Mouse (Mus musculus) neural tube, embryonic 15.5 days (tissue): ENCODE results near the gene Snrpa. TPM values are rescaled to one million over a fixed set of nuclear protein-coding genes. Genes with fewer than 3 reads are reported as not detected.

ENCODE experiments used
- ATAC-seq: fragments of 200-750 bp; cut with Nextera tagmentation; 2 replicates; pipeline ENCODE4 v1.8.0; 2017; ENCODE audit warnings: mild to moderate bottlenecking, moderate TSS enrichment, moderate library complexity; ENCODE audit not compliant: low FRiP score
- H3K27ac ChIP-seq: fragments of 300-500 bp; sonication (generic); replicated peaks from 2 replicates; pipeline ENCODE4 v1.5.1; 2015; ENCODE audit warnings: mild to moderate bottlenecking, inconsistent platforms
- H3K27me3 ChIP-seq: fragments of 300-500 bp; sonication (generic); replicated peaks from 2 replicates; pipeline ENCODE4 v1.6.1; 2015; ENCODE audit warnings: inconsistent platforms
- H3K36me3 ChIP-seq: fragments of 300-500 bp; sonication (generic); 2 replicates; pipeline ENCODE4 v1.6.1; 2015; ENCODE audit warnings: inconsistent platforms
- H3K4me1 ChIP-seq: fragments of 300-500 bp; sonication (generic); 2 replicates; pipeline ENCODE4 v1.6.1; 2015; ENCODE audit warnings: inconsistent platforms
- H3K4me2 ChIP-seq: fragments of 300-500 bp; sonication (generic); 2 replicates; pipeline ENCODE4 v1.6.1; 2015; ENCODE audit warnings: inconsistent platforms, mild to moderate bottlenecking, moderate library complexity
- H3K4me3 ChIP-seq: fragments of 300-500 bp; sonication (generic); replicated peaks from 2 replicates; pipeline ENCODE4 v1.5.1; 2015; ENCODE audit warnings: mild to moderate bottlenecking, inconsistent platforms
- H3K9ac ChIP-seq: fragments of 300-500 bp; sonication (generic); replicated peaks from 2 replicates; pipeline ENCODE4 v1.6.1; 2015; ENCODE audit warnings: mild to moderate bottlenecking, inconsistent platforms
- H3K9me3 ChIP-seq: fragments of 300-500 bp; sonication (generic); replicated peaks from 2 replicates; pipeline ENCODE4 v1.6.1; 2016; ENCODE audit warnings: inconsistent platforms
- WGBS: fragments of 180-500 bp; shearing (Covaris S2); methylation state at CpG from one replicate; pipeline ENCODE4 v1.1.7; 2015; ENCODE audit warnings: mixed read lengths; 5-methylcytosine and 5-hydroxymethylcytosine counted together
- polyA plus RNA-seq: library from polyadenylated mRNA; unstranded; fragments of >200 nt; fragmentation: Nextera tagmentation; extraction: Ambion mirVana; gene quantifications from 2 replicates; pipeline ENCODE4 v1.2.1, GENCODE M21; 2015

Gene Snrpa
- polyA plus RNA-seq, 1 experiment from 2014 or later: 176 TPM

DNA sequence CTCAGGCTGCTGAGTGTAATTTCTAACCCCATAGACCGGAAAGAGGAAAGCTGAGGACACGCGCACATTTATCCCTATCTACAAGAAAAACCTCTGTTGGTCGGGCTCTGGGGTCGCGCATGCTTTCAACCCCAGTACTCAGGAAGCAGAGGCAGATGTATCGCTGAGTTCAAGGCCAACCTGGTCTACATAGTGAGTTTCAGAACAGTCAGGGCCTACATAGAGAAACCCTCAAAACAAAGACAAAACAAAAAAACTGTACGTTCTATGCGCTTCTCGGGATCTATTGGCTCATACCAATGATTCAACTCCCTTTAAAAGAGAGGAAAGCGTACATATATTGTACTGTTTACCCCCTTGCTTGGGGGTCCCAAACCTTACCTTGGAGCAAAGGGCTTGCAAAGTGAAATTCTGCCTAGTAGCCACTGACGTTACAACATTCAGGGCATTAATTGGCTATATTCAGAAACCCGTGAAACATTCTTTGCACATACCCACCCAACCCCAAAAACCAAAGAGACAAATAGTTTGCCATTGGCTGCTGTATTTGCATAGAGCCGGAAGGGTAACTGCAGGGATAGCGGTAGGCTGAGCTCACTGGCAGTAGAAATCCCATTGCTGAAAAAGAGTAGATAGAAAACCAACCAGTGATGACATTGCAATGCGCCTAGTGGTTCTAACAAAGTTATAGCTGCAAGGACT, 16.7 kb downstream of the Snrpa start:
- peak overlapping the region; percentile 95 for H3K27ac ChIP-seq
- no peak for ATAC-seq
- no peaks in the 10 kb centered on the region for H3K9me3 ChIP-seq
- H3K36me3 ChIP-seq: peaks cover 24% of the 10 kb centered on the region
- no peaks in the 10 kb centered on the region for H3K27me3 ChIP-seq
- H3K4me3 ChIP-seq: peak overlapping the region; percentile 77
- H3K4me1 ChIP-seq: peaks cover 21% of the 10 kb centered on the region
- peak overlapping the region; percentile 60 for H3K4me2 ChIP-seq
- H3K9ac ChIP-seq: 0 out of 2 replicates have a peak overlapping the region, but pooled peaks have one; percentile 33
- 48% methylated on average over 16 of the region's 16 CpGs for WGBS

DNA sequence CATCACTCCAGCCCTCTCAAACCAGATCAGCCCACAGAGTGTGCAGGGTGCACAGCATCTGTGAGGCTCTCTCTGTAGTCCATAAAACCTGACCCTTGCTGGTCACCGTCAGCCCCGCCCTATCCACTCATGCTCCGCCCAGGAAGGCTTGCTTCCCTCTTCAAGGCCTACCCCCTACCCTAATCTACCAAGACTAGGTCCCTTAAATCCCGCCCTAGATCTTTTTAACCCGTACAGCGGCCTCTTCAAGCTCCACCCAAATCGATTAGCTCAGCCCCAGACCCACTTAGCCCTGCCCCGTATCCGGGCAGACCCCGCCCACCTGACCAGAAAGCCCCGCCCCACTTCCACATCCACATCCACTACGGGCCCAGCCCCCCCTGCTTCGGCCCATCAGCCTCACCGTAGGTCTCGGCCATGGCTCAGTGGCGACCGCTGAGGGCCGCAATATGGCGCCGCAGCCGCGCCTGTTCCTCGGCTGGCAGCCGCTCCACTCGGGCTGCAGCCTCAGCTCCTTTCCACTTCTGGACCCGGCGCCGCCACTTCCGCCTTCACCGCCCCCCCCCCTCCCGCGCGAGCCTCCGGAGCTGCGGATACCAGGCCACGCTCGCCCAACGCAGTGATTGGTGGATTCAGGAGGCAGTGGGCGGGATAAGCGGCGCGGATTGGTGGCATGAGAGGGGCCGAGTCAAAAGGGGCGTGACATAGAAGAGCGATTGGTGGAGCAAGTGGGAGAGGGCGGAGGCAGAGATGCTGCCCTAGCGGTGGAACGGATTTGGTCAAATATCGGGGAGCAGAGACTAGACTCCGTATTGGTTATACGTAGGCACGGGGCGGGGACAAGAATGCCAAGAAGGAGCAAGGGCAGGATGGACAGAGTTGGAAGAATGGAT, 17.5 kb downstream of the Snrpa start, which contains the start of gene Rab4b:
TSS of gene Rab4b (minus strand) at position 573 of the 893 bp plus-strand sequence.
- Histone ChIP-seq H3K4me1 (peaks cover 21% of the 10 kb centered on the region), H3K9ac (peak within 1 kb of the TSS; percentile 66), H3K27me3 (no peaks in the 10 kb centered on the region), H3K27ac (peak within 1 kb of the TSS; percentile 95), H3K36me3 (peaks cover 26% of the 10 kb centered on the region), H3K4me2 (peak within 1 kb of the TSS; percentile 60), H3K4me3 (peak within 1 kb of the TSS; percentile 77), H3K9me3 (no peaks in the 10 kb centered on the region)
- peak; percentile 97 for ATAC-seq
- WGBS: under 1% methylated on average over 53 of the region's 53 CpGs

DNA sequence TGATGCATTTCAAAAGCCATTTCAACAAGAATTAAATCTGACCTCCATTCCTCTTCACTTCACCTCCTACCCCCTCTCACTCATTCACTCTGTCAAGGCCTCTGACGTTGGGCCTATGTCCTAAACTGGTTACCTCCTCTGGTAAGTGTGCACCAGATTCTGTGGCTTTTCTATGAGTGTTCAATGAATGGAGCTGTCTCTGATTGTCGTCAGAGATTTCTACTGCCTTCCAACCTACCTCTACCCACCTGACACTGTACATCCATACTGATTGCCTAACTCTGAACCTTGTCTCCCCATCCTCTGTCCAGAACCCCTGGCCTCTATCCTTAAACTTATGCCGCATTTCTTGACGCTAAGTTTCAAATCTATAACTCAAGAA, 18.1 kb downstream of the Snrpa start:
- ATAC-seq: peak; percentile 11

GRCm38 (mm10) chr7:27174896-27175295, 21.2 kb downstream of the Snrpa start:
- Histone ChIP-seq H3K4me3 (no peak overlapping the region), H3K9me3 (no peaks in the 10 kb centered on the region), H3K4me1 (peaks cover 18% of the 10 kb centered on the region), H3K27ac (no peak overlapping the region), H3K9ac (no peak overlapping the region), H3K36me3 (peaks cover 52% of the 10 kb centered on the region), H3K27me3 (no peaks in the 10 kb centered on the region), H3K4me2 (no peak overlapping the region)
- WGBS: 95% methylated on average over 7 of the region's 7 CpGs
- ATAC-seq: no peak

More for the DNA sequence above, 18.1 kb downstream of the Snrpa start:
- Histone ChIP-seq H3K9ac (peak overlapping the region; percentile 66), H3K4me1 (peaks cover 21% of the 10 kb centered on the region), H3K27ac (peak overlapping the region; percentile 95), H3K27me3 (no peaks in the 10 kb centered on the region), H3K4me2 (peak overlapping the region; percentile 58), H3K36me3 (peaks cover 26% of the 10 kb centered on the region), H3K4me3 (peak overlapping the region; percentile 77), H3K9me3 (no peaks in the 10 kb centered on the region)
- 24% methylated on average over 4 of the region's 4 CpGs for WGBS

GRCm38 (mm10) chr7:27174496-27174895, 21.6 kb downstream of the Snrpa start:
- Histone ChIP-seq H3K4me1 (peaks cover 14% of the 10 kb centered on the region), H3K36me3 (peaks cover 52% of the 10 kb centered on the region), H3K27me3 (no peaks in the 10 kb centered on the region), H3K4me2 (no peak overlapping the region), H3K27ac (no peak overlapping the region), H3K9ac (no peak overlapping the region), H3K9me3 (no peaks in the 10 kb centered on the region), H3K4me3 (no peak overlapping the region)
- 97% methylated on average over 15 of the region's 15 CpGs for WGBS
- no peak for ATAC-seq

DNA sequence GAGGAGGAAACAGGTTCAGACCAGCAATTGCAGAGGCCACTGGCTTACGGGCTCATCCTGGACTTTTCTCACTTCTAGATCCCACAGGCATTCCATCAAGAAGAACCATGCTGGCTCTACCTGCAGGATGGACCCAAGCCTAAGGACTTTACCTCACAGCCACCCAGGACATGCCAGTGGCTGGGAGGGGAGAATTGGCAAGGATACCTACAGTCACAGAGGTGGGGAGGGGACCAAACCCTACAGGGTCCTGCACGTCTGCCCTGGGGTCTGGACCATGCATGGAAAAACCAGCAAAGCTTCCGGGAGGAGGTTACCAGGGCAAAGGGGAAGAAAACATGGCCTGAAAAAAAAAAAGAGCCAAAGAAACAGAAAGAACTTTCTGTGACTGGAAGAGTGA, 25.1 kb downstream of the Snrpa start:
- no peak overlapping the region for H3K4me3 ChIP-seq
- ATAC-seq: no peak
- peaks cover 9% of the 10 kb centered on the region for H3K4me1 ChIP-seq
- 92% methylated on average over 3 of the region's 3 CpGs for WGBS
- no peak overlapping the region for H3K9ac ChIP-seq
- peaks cover 51% of the 10 kb centered on the region for H3K36me3 ChIP-seq
- H3K27me3 ChIP-seq: no peaks in the 10 kb centered on the region
- no peaks in the 10 kb centered on the region for H3K9me3 ChIP-seq
- H3K4me2 ChIP-seq: no peak overlapping the region
- no peak overlapping the region for H3K27ac ChIP-seq

- H3K27ac ChIP-seq: no peak overlapping the region
- H3K4me1 ChIP-seq: peaks cover 34% of the 10 kb centered on the region
- H3K9me3 ChIP-seq: no peaks in the 10 kb centered on the region
- 92% methylated on average over 5 of the region's 5 CpGs for WGBS
- no peak overlapping the region for H3K4me3 ChIP-seq
- H3K27me3 ChIP-seq: no peaks in the 10 kb centered on the region
- ATAC-seq: no peak
- no peak overlapping the region for H3K9ac ChIP-seq
- H3K36me3 ChIP-seq: peaks cover 30% of the 10 kb centered on the region
- no peak overlapping the region for H3K4me2 ChIP-seq
These were observed 27.7 kb downstream of the Snrpa start for GRCm38 (mm10) chr7:27168371-27168770.

DNA sequence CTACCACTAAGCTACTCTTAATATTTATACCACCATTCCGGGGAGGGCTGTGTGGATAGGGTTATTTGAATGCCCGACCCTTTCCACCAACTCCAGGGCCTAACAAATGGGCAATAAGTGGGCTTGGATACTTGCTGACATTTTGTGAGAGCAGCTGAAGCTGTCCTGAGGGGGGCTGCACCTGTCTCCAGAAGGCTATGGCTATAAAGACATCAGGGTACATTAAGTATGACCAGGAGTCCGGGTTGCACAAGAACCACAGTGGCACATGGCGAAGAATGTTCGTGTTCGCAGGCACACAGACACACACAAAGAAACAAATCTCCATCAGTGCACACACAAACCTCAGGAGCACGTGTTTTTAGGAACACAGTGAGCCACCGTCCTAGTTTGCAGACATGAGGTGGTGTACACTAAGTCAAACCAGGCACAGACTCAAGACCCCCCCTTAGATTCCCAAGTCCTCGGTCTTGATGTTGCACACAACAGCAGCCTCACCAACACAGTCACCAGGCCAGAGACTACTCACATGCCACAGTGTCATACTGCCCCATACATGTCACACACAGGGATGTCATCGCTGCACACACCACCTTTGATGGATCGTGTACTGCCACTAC, 28.5 kb downstream of the Snrpa start:
- Histone ChIP-seq H3K27me3 (no peaks in the 10 kb centered on the region), H3K4me2 (peak overlapping the region; percentile 88), H3K27ac (peak overlapping the region; percentile 99), H3K4me3 (peak overlapping the region; percentile 75), H3K9me3 (no peaks in the 10 kb centered on the region), H3K9ac (peak overlapping the region; percentile 84), H3K4me1 (peaks cover 41% of the 10 kb centered on the region), H3K36me3 (peaks cover 22% of the 10 kb centered on the region)
- 71% methylated on average over 11 of the region's 11 CpGs for WGBS
- no peak for ATAC-seq

GRCm38 (mm10) chr7:27166614-27167474, 29.2 kb downstream of the Snrpa start, which contains the start of gene Egln2:
TSS of gene Egln2 (minus strand) at chr7:27166802.
- Histone ChIP-seq H3K27ac (peak within 1 kb of the TSS; percentile 99), H3K4me3 (peak within 1 kb of the TSS; percentile 75), H3K9me3 (no peaks in the 10 kb centered on the region), H3K4me1 (peaks cover 49% of the 10 kb centered on the region), H3K9ac (peak within 1 kb of the TSS; percentile 84), H3K4me2 (peak within 1 kb of the TSS; percentile 88), H3K27me3 (no peaks in the 10 kb centered on the region), H3K36me3 (peaks cover 16% of the 10 kb centered on the region)
- WGBS: 2% methylated on average over 61 of the region's 61 CpGs
- peak; percentile 89 for ATAC-seq

DNA sequence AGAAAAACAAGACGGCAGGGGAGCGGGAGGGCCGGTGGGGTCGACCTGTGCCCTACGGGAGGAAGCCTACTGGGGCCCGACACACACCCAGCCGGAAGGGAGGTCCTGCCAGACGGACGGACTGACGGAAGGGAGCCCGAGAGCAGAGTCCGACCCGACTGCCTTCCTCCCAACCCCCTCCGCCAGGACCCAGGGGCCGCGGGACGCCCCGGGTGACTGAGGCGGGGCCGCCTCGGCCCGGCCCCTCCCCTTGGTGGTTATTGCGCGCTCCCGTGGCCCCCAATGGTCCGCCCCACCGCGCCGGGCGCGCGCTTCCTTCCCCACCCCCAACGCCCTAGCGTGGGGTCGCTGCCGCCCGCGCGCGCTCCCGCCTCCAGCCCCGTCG, 29.9 kb downstream of the Snrpa start:
- Histone ChIP-seq H3K4me3 (peak overlapping the region; percentile 75), H3K27me3 (no peaks in the 10 kb centered on the region), H3K9me3 (no peaks in the 10 kb centered on the region), H3K4me2 (peak overlapping the region; percentile 88), H3K27ac (peak overlapping the region; percentile 99), H3K9ac (peak overlapping the region; percentile 84), H3K4me1 (peaks cover 55% of the 10 kb centered on the region), H3K36me3 (peaks cover 15% of the 10 kb centered on the region; the same call in 1 of the 2 replicates)
- peak; percentile 68 for ATAC-seq
- 1% methylated on average over 35 of the region's 43 CpGs for WGBS
